Mouse (Mus musculus) megakaryocyte-erythroid progenitor cell, adult 5 weeks (primary cell): ENCODE results near the gene Nbea. TPM values are rescaled to one million over a fixed set of nuclear protein-coding genes. Genes with fewer than 3 reads are reported as not detected.

Experiments
- polyA plus RNA-seq: library from polyadenylated mRNA; stranded (reverse); fragments of >175 nt; gene quantifications from 2 replicates; pipeline ENCODE4 v1.2.3, GENCODE M21; 2012

Nbea gene
- polyA plus RNA-seq: 0.05 and 0.06 TPM in 2 replicates

DNA sequence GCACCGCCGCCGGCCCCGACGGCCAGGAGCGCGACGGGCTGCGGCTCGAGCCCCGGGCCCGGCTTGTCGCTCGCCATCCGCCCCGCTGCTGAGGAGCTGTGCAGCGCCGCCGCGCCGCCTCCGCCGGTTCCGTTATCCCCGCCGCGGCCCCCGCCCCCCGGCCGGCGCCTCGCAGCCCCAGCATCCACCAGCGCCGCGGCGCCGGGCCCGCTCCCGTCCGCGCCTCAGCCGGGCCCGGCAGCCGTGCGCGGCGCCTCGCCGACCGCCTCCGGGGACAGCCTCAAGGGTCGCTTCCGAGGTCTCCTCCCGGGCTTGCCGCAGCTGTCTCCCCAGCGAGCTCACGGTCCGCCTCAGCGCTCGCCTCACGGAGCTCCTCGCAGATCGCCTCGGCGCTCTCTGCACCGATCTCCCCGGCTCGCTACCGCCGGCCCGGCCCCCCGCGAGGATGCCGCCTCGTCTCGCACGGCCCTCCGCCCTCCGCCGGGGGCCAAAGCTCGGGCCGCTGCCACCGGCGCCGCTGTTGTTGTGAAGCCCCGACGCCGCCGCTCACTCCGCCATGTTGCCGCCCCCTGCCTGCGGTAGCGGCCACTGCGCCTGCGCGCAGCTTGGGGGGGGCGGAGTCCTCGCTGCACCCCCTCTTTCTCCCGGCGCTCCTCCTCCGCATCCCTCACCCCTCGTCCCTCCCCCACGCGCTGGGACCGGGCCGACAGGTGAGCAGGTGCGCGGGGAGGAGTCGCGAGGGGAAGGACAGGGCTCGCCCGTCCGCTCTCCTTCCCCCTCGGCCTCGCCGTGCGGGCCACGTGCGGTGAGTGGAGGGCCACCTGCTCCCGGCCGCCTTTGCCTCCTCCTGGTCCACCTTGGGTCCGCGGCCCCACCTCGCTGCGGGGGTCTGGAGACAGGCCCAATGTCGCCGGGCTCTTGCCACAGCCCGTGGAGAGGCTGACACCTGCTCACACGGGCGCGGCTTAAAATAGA is at the start of gene Nbea:
Gene Nbea (minus strand): TSS at position 543 of the 975 bp plus-strand sequence.

DNA sequence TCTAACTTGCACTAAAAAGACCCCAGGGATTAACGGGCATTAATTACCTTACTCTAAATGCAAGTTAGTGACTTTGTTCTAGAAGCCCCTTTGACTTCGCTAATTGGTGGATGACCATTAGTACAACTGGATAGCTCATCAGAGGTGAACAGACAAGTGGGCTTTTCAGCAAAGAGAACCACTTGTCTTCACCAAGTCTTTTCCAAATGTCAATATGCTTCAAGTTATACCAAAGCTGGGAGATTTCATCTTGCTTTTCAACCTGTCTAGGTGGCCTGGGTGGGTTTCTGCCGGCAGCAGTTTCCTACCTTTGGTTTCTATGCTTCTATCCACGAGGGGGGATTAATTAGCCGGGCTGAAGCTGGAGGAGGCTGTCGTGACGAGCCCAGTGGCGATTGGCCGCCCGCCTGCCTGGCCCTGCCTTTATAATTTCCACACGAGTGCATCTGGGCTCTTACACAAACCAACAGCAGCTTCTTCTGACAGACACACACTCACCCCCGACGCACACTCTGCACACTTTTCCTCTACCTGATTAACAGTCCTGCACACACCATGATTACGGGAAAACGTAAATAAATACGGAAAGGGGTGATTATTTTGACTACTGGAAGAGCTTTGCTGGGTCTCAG is 401.3 kb downstream of the Nbea start, which contains the start of gene Mab21l1:
Gene Mab21l1 (plus strand): TSS at position 455 of the 632 bp plus-strand sequence.

